Mouse (Mus musculus) small intestine, adult 2 months (tissue): ENCODE measurements around the gene Tlk1.

Experiments used
- CTCF ChIP-seq: fragments of 200-500 bp; IDR thresholded peaks from 2 replicates; pipeline ENCODE4 v1.5.1; 2012; ENCODE audit warnings: low read depth, mild to moderate bottlenecking, control low read depth, inconsistent platforms, low read length, moderate library complexity, mixed read lengths; ENCODE audit not compliant: insufficient replicate concordance, insufficient read length; ENCODE audit errors: extremely low read depth
- POLR2A ChIP-seq: fragments of 200-500 bp; IDR thresholded peaks from 2 replicates; pipeline ENCODE4 v1.6.1; 2012; ENCODE audit warnings: low read depth, mild to moderate bottlenecking, control low read depth, inconsistent platforms, low read length, moderate library complexity

- TF ChIP-seq POLR2A (no peak), CTCF (no peak)
Observed at GRCm38 (mm10) chr2:70845871-70846270, 20.3 kb upstream of the Tlk1 start.
